Mouse (Mus musculus) thymus, postnatal 36 days (tissue): ENCODE data around the gene Cd46.

Experiments used
- DNase-seq, 2 experiments: peaks; one replicate each; pipeline ENCODE4 v3.0.0; 2022; ENCODE audit warnings: mixed read lengths in 2 of 2

Cd46 gene

DNA sequence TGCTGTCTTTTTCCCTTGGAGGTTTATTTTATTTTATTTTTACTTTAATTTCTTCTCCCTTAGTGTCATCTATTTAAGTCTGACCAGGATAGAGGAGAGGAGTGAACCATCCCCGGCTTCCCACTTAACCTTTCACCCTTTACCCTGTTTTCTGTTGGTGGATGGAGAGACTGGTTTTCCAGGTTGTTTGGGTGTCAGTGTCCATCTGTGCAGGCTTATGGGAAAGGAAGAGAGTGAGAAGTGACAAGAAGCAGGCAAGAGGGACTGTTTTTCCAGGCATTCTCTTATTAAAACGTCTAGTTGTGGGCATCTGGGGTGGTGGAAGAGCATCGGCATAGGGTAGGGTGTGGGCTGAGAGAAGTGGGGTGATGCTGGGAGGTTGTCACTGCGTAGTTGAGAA, 74.4 kb downstream of the Cd46 start:
- no peak for DNase-seq

DNA sequence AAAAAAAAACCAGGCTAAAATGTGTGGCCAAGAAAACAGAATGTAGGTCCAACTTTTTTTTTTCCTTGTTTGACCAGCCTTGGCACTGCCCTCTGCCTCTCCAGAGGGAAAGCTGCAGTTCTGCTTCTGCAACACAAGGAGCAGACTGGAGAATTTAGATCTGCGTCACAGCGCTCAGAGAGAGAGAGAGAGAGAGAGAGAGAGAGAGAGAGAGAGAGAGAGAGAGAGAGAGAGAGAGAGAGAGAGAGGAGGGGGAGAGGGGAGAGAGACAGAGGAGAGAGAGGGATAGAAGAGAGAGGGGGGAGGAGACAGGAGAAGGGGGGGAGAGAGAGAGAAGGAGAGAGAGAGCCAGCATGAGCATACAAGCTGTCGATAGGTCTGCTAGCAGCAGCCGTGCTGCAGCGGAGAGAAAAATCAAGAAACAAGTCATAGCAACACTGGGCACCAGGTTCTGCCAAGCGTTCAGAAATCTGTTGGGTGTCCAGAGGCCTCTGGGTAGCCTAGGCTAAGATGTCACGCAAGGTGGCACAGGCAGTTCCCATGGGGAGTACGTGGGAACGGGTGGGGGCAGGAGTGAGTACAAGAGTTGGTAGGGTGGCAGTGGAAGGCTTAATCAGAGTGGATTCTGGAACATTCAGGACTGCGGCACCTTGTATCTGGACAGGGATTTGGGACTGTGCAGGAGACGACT, 75.1 kb downstream of the Cd46 start:
- DNase-seq = no peak

DNA sequence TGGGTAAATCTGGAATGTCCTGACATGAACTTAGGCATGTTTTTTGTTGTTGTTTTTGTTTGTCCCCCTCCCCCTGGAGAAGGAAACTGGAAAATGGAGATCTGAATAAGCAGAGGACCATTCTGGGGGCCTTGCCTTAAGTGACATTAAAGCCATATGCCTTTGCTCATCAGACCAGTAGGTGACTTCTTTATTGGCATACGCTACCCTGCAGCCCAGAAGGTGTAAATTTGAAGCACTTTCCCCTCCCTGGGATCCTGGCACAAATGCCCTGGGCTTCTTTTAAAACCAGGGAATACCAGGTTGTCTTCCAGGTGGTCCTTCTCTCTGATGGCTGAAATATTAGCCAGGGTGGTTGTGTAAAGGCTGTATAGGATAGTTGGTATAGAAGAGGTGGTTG, 76.8 kb downstream of the Cd46 start:
- DNase-seq = no peak

DNA sequence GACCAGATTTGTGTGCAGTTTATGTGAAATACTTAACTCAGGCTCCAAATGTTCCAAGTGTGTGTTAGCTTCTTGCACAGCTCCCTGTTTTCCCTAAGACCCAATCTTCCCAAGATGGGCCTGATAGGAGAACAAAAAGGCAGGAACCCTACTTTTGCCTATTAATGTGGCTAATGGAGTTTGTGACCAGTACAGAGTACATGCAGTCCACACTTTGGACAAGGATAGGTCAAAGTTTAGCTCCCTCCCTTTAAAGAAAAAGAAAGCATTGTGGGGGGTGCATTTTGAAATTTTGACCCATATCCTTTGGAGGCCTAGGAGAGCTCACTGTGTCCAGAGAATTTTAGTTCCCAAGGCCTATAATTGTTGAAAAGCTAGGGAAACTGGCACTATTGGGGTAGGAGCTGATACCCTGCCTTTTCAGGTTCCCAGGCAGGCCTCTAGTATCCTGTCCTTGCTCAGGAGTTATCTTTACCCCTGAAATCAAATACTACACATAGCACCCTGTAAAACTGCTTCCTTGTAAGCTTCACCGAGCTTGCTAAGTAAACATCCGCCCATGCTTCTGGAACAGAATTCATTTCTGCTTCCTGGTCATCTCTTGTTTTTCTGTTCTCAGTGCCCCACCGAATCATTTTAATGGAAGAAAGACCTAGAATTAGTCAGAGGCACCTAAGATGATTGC, 77.7 kb downstream of the Cd46 start:
- DNase-seq = no peak

DNA sequence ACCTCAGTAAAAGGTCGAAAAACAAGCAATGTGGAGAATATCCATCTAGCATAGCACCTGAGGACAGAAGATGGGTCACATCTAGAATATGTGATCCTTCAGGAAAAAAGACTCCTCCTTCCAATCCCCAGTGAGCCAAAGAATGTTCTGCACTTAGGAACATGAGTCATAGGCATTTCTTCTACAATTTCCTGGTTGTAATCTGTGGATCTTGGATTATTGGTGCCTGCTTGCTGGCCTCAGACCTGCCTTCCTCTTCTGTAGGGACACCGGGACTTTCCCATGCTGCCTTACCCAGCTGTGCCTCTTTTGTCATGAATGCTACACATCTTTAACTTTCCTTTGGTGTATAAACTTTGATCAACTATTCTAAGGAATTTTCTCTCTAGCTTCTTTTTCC, 79.5 kb downstream of the Cd46 start:
- DNase-seq = no peak

DNA sequence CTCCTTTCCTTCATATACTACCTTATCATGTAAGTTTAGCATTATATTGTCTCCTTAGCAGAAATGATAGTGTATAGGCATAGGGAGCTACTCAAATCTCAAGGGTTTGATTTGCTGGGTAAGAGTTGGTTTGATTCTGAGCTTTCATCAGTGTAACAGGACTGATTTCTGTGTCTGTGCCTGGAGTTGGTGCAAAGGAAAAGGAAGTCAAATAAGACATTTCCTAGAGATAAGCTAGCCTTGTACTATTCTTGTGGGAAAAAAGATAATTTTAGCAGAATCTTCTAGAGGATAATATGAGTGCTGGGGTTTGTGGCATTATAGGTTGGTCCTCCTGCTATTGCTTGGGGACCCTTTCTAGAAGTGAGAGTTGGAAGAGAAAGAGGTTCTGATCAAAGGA, 85.8 kb downstream of the Cd46 start:
- DNase-seq = no peak

DNA sequence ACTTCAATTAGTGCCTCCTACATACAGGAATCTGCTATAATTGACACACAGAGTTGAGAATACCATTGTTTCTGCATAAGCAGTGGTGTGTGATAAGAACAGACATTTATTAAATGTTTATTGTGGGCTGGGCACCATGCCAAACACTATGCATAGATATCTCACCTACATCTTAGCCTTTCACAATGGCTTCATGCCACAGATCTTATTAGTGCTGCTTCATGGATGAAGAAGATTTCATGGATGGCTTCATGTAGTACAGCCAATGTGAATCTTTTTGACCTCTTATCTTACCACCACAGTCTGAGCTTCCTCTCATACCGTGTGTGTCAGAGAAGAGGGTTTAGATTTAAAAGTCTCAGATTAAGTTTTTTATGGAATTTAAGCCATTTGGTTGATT, 87.9 kb downstream of the Cd46 start:
- DNase-seq = no peak

DNA sequence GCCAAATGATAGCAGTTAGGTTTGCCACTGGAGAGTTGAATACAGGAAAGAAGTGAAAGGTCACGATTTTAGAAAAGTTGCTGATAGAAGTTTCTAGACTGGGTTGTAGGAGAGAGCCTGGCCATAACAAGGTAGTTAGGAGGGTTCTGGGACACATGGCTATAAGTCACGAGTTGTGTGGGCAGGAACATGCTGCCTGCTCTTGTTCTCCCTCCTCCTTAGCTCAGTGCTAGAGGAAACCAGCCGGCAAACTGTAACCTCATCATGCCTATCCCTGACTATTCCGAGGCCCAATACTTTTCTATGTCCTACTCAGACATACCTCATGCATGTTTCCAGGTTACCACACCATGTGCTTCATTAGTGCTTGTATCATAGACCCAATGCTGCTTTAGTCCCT, 88.7 kb downstream of the Cd46 start:
- DNase-seq = no peak

DNA sequence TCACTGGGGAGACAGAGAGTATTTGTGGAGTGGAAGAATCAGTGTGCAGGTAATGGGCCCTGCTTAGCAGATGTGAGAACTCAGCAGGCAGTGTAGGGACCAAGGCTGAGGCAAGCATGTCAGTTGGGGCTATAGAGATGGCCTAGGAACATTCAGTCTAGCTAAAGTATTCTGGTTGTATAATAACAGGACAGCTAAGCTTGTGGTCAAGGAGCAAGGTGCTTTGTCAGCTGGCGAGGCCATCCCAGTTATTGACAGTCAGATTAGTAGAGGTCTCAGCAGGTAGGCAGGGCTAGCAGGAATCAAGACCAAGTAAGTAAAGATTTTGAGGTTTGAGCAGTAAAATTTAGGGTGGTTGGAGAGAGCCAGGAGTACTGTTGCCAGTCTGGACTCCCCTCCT, 93.7 kb downstream of the Cd46 start:
- DNase-seq = no peak

DNA sequence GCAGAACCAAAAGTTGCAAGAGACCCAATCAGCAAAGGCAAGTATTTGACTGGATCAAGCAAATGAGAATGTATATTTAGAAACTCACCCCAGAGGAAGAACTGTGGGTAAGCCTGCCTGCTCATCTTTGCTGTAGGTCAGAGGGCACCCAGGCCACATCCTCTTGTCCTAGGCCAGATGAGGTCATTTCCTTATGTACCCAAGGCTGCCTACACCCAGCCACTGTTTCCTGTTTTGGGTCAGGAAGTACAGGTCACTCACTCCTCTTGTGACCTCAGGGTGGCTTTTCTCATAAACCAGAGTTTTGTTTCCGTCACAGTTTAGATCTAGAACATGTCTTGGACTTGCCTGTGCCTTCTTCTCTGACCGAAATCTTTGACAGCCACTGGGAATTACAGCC, 96.9 kb downstream of the Cd46 start:
- DNase-seq = no peak

DNA sequence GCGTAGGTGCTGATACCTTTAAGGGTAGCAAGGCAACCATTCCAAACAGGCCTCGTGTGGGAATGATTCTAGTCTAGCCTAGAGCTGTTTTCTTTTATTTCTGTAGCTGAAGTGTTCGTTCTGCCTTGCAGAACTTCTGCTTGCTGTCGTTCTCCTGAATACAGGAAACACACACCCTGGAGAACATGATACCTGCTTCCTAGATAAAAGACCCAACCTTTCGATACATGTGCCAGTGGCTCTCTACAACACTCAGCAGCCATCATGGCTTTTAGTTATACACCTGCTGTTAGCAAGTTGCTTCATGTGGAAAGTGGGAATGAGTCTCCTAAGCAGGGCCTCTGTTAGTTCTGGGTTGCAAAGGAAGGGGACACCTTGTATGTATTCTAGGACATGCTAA, 97.8 kb downstream of the Cd46 start:
- DNase-seq = no peak

DNA sequence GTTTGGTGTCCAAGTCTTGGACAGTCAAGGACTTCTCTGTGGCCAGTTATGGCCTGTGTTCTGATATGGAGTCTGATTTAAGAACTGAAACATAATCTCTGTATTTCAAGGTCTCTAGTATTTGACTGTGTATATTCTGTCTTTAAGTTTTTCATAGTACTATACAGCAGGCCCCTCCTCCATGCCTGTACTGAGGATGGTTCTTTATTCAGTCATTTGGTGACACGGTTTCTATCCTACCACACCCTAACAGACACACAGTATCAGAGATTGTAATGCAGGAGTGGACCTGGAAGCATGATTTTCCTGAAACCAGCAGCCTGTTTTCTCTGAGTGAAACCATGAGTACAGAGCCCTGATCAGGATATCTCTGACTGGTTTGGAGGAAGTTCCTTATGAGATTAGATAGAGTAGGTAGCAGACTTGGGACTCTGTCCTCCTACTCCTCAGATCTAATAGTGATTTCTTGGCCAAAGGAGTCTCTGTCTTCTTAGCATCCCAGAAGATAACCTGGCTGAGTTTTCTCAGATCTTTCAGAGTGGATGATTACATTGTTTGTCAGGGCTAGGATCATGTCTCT, 98.5 kb downstream of the Cd46 start:
- no peak for DNase-seq

DNA sequence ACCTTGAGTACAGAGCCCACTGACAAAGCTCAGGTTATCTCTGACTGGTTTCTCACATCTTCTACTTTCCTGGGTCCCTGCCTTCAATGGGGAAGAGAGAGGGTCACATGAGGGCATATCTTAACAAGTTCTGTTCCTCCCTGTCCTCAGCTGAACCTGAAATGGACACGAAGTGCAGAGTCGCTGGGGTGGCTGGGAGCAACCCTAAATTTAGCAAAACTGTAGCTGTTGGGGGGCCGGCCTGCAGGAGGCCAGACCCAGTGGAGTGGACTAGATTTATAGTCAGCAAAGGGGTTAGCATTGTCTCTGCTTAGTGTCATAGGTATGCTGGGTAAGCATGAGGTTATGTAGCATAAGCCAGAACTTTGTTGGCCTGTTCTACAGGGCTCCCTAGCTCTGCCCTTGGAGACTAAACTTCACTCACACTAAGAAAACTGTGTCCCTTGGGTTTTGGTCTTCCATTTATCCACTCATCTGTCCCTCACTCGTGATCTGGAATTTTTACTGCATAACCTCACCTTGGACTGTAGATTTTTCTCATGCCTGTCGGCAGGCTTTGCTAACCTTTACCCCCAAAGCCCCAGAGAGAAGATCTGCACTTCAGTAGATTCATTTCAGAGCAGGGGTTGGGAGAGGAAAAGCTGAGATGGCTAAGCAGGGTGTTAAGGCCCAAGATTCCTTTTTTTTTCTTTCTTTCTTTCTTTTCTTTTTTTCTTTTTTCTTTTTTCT, 99.3 kb downstream of the Cd46 start:
- no peak for DNase-seq

DNA sequence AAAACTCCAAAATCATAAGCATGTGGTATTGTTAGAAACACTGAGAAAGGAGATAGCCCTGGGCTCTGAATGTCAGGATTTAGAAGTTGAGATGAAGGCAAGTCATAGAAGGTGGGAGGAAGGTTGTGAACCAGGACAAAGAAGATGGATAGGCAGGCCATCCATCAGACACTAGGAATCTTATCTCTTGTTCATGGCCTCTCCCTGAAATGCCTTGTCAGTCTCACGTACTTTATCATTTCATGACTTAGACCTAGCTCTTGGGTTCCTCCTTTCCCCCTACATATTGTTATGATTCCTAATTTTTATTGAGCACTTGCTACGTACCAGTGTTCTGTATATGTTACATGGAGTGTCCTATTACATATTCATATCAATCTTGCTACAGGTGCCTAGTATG, 100.4 kb downstream of the Cd46 start:
- no peak for DNase-seq

DNA sequence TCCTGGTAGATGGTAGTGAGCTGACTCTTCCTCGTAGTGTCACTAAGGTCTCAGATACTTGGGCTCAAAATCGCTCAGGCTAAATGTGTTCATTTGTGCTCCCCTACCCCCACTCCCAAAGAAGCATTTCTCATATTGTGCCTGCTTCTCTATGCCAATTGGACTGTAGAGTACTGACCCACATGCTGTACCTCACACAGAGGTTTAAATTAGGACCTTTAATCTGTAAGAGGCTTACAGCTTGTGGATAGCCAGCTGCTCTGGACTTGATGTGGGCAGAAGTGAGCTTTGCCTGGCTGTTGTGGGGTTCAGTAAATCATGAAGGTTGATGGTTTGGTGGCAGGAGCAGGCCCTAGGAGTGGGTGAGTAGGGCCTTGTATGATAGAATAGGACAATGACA, 101.1 kb downstream of the Cd46 start:
- no peak for DNase-seq

DNA sequence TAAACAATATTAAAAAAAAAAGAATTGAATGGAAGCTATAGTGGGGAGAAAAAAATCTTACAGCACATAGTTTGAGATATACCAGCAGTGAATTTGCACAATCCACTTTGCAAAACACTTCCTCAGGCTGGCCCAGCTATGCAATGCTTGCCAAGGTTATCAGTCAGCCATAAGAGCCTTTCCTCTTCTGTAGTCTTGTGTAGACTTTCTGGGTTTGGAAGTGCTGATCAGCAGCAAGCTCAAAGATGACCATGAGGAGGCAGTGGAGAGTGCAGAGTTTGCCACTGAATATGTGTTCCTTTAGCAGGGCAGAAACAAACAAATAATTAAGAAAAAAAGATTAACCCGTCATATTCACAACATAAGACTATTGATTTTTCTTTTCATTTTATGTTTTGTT, 103.0 kb downstream of the Cd46 start:
- DNase-seq = no peak
